Mouse (Mus musculus): ENCODE results near the gene Gm21830.
"Not testable (repeated sequence)": the region's sequence is repeated elsewhere in the genome, so short reads cannot be mapped to it uniquely, and the experiment has no call there.

The Gm21830 gene

GRCm38 (mm10) chr2:67413425-67413824, at the start of gene Gm21830:
Gene Gm21830, plus strand, starts transcription at chr2:67413725.
- DNase-seq (ENCODE audit: low spot score in 2 of 2): not testable (repeated sequence)

DNA sequence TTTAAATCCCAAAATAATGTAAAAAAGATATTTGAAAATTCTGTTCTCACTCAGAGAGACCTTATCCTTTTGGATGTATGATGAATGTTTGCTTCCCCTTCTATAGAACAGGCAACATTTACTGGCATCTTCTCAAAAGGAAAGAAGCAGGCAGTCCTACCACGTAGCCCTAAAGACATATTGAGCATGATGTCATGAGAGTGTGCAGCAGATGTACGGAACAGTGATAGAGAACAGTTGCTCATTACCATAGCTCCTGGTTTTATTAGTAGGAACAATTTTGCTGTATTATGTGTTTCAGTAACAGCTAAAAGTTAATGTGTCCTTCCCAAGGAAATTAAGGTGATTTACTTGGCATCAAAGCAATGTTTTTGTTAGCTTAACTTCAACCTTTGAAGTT, 49.0 kb upstream of the Gm21830 start:
- no peak for DNase-seq (ENCODE audit: low spot score in 2 of 2)

- no peak for DNase-seq (ENCODE audit: low spot score in 2 of 2)
Measured at GRCm38 (mm10) chr2:67378504-67378903, 35.0 kb upstream of the Gm21830 start.

GRCm38 (mm10) chr2:67420853-67421252, 7.3 kb downstream of the Gm21830 start:
- no peak for DNase-seq (ENCODE audit: low spot score in 2 of 2)

DNA sequence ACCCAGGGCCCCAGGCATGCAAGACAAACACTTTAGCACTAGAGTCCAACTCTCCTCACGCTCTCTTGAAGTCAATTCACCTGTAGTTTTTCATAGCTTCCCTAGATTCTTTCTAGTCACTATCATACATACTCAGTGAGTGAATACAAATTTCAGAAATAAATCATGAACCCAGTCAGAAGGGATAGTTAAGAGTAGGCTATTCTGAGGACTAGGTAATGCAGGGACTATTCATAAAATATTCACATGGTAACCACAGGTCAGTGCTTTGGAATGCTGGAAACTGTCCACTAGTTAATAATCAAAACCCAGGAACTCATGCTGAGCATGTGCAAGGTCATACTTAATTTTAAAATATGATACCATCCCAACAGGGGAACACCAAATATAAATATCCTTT, 9.3 kb downstream of the Gm21830 start:
- no peak for DNase-seq (ENCODE audit: low spot score in 2 of 2)

GRCm38 (mm10) chr2:67433081-67433480, 19.6 kb downstream of the Gm21830 start, which contains the start of gene Gm26727:
Gene Gm26727, minus strand, starts transcription at chr2:67433181.
- DNase-seq (ENCODE audit: low spot score in 2 of 2): no peak

DNA sequence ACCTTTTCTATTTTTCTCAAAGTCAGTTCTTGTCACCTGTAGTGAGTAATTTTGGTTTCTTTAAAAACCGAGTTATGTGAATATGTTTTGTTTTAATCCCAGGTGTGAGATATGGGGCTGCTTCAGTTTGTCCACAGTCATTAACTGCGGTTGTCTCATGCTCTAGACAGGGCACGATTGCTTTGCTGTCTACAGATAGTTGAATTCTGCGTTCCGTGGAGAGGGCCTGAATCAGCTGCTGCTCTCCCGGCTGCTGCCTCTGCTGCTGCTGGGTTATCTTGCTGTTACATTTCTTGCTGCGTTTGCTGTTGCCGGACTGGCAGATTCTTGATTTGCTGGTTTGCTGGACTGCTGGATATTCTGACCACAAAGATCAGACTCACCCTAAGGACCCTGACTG, 24.8 kb downstream of the Gm21830 start:
- no peak for DNase-seq (ENCODE audit: low spot score in 2 of 2)

GRCm38 (mm10) chr2:67445780-67446179, 32.3 kb downstream of the Gm21830 start, which contains the start of gene Xirp2:
Gene Xirp2, plus strand, starts transcription at chr2:67446002.
- no peak for DNase-seq (ENCODE audit: low spot score in 2 of 2)

- no peak for DNase-seq (ENCODE audit: low spot score in 2 of 2)
Measured at GRCm38 (mm10) chr2:67446772-67447171, 33.2 kb downstream of the Gm21830 start.

DNA sequence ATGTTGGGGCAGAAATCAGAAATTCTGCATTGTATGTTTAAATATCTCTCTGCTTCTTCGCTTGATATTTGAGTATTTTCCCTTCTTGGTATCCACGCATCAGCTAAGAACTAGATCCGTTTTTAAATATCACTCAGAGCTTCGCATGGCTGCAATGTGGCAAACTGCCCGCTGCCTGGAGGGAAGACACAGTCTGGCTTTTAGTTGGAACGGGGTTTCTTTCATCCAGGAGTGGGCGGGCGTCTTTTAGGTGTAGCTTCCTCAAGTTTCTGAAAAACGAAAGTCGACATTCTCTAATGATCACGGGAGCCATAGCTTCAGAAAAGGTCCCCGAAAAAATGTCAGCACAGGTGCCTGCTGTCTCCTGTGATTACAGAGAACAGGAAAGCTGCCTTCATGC, 33.7 kb downstream of the Gm21830 start:
- no peak for DNase-seq (ENCODE audit: low spot score in 2 of 2)

DNA sequence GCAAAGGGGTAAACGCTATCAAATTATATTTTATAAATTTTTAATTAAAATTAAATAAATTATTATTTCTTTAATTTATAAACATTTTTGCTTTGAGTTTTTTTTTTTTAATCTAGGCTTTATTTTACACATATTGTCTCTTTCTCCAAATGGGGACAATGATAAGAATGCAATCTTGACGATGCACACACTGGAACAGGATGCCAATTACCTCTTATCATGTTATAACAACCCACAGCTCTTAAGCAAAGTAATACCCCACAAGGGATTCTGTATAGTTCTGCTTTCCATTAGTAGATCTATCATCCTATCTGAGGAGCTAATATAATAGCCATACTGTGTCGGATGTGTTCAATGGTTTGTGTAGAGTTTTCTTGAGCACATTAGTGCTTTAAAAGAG, 47.3 kb downstream of the Gm21830 start:
- DNase-seq (ENCODE audit: low spot score in 2 of 2): no peak

- no peak for DNase-seq (ENCODE audit: low spot score in 2 of 2)
Measured at GRCm38 (mm10) chr2:67467036-67467435, 53.5 kb downstream of the Gm21830 start.

DNA sequence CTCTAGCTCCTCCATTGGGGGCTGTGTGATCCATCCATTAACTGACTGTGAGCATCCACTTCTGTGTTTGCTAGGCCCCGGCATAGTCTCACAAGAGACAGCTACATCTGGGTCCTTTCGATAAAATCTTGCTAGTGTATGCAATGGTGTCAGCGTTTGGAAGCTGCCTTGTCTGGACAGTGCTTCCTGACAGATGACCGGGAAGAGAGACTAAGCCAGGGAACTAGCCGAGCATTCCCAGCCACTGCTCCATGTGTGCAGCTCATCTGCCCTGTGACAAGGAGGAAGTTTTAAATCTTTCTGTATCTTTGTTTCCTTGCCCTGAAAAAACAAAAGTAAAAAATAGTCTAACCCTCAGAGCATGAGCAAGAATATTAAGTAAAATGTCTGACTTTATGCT, 56.5 kb downstream of the Gm21830 start:
- not testable (repeated sequence) for DNase-seq (ENCODE audit: low spot score in 2 of 2)

DNA sequence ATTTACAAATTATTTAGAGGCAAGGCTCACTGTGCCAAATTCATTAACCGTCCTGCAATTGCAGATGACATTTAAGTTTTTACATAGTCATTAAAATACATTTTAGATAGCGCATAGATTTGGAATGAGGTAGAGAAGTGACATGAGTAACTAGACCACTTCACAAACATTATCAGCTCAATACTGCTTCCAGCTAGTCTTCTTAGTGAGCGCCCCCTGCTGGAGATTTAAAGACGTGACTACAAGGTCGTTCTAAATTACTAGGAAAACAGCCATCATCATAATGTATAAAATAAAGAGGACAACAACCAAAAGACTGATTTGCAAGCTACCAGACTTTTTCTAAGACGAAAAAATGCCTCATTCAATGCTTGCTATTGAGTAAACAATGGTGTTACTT, 64.2 kb downstream of the Gm21830 start:
- DNase-seq (ENCODE audit: low spot score in 2 of 2): no peak

DNA sequence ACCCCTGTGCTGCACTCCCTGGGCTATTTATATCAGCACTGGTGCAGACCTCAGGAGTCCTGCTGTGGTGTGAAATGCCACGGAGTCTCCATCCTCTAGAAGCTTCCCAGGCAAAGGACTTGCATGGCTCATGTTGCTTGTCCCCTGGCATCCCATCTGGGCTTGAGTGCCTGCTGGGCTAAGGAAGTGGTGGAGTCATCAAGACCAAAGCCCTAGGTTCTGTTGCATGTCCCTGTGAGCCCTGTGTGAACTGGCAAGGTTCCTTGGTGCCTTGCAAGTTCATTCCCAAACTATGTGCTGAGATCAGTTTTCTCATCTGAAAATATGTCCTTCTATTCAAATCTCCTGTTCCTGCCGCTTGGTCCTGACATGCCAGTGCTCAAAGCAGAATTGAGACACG, 67.5 kb downstream of the Gm21830 start:
- no peak for DNase-seq (ENCODE audit: low spot score in 2 of 2)
